In the genomic region with DNA sequence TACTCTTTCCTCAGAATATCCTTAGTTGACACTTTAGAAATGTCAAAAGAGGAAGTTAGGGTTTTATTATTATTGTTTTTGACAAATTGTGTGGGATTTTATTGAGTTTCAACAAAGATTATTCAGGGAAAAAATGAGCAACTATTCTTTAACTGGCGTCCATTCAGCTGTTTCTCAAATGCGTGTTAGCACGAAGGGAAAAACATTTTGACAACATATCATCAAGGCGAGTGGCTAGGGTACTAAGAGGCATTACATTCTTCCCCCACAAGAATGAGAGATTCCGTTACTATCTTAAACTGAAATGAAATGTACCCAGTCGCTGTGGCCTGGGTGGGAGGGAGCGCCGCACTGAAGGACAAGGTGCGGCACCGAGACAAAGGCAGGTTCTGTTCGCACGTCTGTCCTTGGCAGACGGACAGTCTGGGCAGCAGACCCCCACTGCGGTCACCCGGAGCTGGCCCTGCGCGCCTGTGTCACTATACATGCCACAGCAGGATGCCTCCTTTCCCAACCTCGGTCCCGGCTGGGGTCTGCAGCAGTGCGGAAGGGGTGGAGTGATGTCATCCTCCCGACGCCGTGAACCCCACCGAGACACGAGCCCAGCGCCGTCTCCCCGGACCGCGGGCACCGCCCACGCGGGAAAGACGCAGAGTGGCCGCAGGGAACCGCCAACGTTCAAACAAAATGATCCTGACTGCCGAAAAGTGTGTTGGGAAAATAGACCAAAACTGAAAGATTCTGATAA, we compare ENCODE assay signal across 8 mouse cellular contexts. TPM values are rescaled to one million over a fixed set of nuclear protein-coding genes. Genes with fewer than 3 reads are reported as not detected.
DNase-seq lines count a peak whose midpoint lies in the region; ATAC-seq and TF ChIP-seq lines count a peak whose summit lies in the region.
"Not testable (repeated sequence)": the region's sequence is repeated elsewhere in the genome, so short reads cannot be mapped to it uniquely, and the experiment has no call there.

No protein-coding gene starts in this region.

- WGBS in heart, embryonic 15.5 days, result 2% methylated on average over 38 of the region's 38 CpGs
- WGBS in kidney, embryonic 16.5 days, result 2% methylated on average over 37 of the region's 38 CpGs
- 3% methylated on average over 38 of the region's 38 CpGs for WGBS in liver, embryonic 13.5 days (ENCODE audit: insufficient replicate concordance)

- peak; percentile 37 for DNase-seq in A20 (ENCODE audit: low read depth, low spot score)
- peak; percentile 36 for DNase-seq in brain, adult 2 months (ENCODE audit: low read depth, low spot score)
- peak; percentile 43 for DNase-seq in liver, embryonic 13.5 days
- DNase-seq in splenic B cell, adult 2 months (ENCODE audit: low read depth, low spot score), result peak; percentile 14

- not testable (repeated sequence) for H3K27me3 ChIP-seq in erythroblast, embryonic 14.5 days (ENCODE audit: control insufficient read depth); heart, embryonic 15.5 days; kidney, embryonic 16.5 days (ENCODE audit: insufficient read depth, low read length); liver, embryonic 13.5 days; myocyte (ENCODE audit: control insufficient read depth, insufficient read depth, insufficient read length); splenic B cell, adult 2 months (ENCODE audit: control insufficient read depth, insufficient read depth, low read length, poor library complexity, severe bottlenecking)

- H3K4me2 ChIP-seq in heart, embryonic 15.5 days, result peak overlapping the region; percentile 80
- H3K4me2 ChIP-seq in kidney, embryonic 16.5 days (replicated peaks; ENCODE audit: low read depth, low read length), result peak overlapping the region; percentile 52
- peak overlapping the region; percentile 76 for H3K4me2 ChIP-seq in liver, embryonic 13.5 days
- H3K4me2 ChIP-seq in myocyte (ENCODE audit: low read depth), result peak overlapping the region; percentile 62

- not testable (repeated sequence) for H3K4me1 ChIP-seq in erythroblast, embryonic 14.5 days (ENCODE audit: control insufficient read depth); heart, embryonic 15.5 days (replicated peaks); kidney, embryonic 16.5 days (ENCODE audit: insufficient read depth, low read length); liver, embryonic 13.5 days (replicated peaks)

- H3K27ac ChIP-seq in heart, embryonic 15.5 days; kidney, embryonic 16.5 days (ENCODE audit: low read length); liver, embryonic 13.5 days: not testable (repeated sequence)

- TF ChIP-seq POLR2A in myocyte (IDR thresholded peaks at IDR 0.05; ENCODE audit: insufficient read length, low read depth), result not testable (repeated sequence)

- ATAC-seq in heart, embryonic 15.5 days (replicated peaks; ENCODE audit: insufficient number of reproducible peaks, insufficient read depth, low FRiP score, low read depth), result peak; percentile 60
- ATAC-seq in kidney, embryonic 16.5 days (ENCODE audit: low FRiP score, low TSS enrichment), result peak; percentile 44; the same call in 1 of the 2 replicates
- peak; percentile 54 for ATAC-seq in liver, embryonic 13.5 days (ENCODE audit: low read depth)

- not testable (repeated sequence) for H3ac ChIP-seq in myocyte (ENCODE audit: control insufficient read depth, insufficient read length)

- not testable (repeated sequence) for H3K36me3 ChIP-seq in erythroblast, embryonic 14.5 days (ENCODE audit: control insufficient read depth); heart, embryonic 15.5 days; kidney, embryonic 16.5 days (ENCODE audit: insufficient read depth, low read length); liver, embryonic 13.5 days; myocyte (ENCODE audit: control insufficient read depth, insufficient read depth); splenic B cell, adult 2 months (ENCODE audit: control insufficient read depth, insufficient read depth, low read length, poor library complexity, severe bottlenecking)

- H3K9me3 ChIP-seq in erythroblast, embryonic 14.5 days (ENCODE audit: control insufficient read depth, low read length); heart, embryonic 15.5 days (replicated peaks); kidney, embryonic 16.5 days (ENCODE audit: low read length); liver, embryonic 13.5 days (replicated peaks): not testable (repeated sequence)

- peak overlapping the region; percentile 40; the same call in 1 of the 2 replicates for H3K9ac ChIP-seq in heart, embryonic 15.5 days
- H3K9ac ChIP-seq in kidney, embryonic 16.5 days (replicated peaks; ENCODE audit: low read length), result 0 out of 2 replicates have a peak overlapping the region, but pooled peaks have one; percentile 22
- peak overlapping the region; percentile 74 for H3K9ac ChIP-seq in liver, embryonic 13.5 days

- H3K4me3 ChIP-seq in erythroblast, embryonic 14.5 days (replicated peaks), result peak overlapping the region; percentile 60
- peak overlapping the region; percentile 54 for H3K4me3 ChIP-seq in heart, embryonic 15.5 days
- H3K4me3 ChIP-seq in kidney, embryonic 16.5 days (ENCODE audit: low read length), result peak overlapping the region; percentile 45
- H3K4me3 ChIP-seq in liver, embryonic 13.5 days (replicated peaks), result peak overlapping the region; percentile 63
- H3K4me3 ChIP-seq in myocyte, result peak overlapping the region; percentile 12

- not testable (repeated sequence) for H3K79me2 ChIP-seq in myocyte (ENCODE audit: control insufficient read depth, insufficient read depth)

RNA-seq across cellular contexts. Expression of a gene that starts 0.7 kb away (rescaled TPM):
- 0.07 and 0.13 TPM in 2 replicates for polyA plus RNA-seq in erythroblast, embryonic 14.5 days (2012)
- 10.4 and 11.3 TPM in 2 replicates for polyA plus RNA-seq in heart, embryonic 15.5 days (2015; fragmentation: Nextera tagmentation; extraction: Ambion mirVana)
- 15.1 and 16.1 TPM in 2 replicates for polyA plus RNA-seq in kidney, embryonic 16.5 days (2015; fragmentation: Nextera tagmentation; extraction: Ambion mirVana)
- polyA plus RNA-seq in liver, embryonic 13.5 days (2015; fragmentation: Nextera tagmentation; extraction: Ambion mirVana), result 5.6 and 7.0 TPM in 2 replicates
- 7.0 TPM for polyA plus RNA-seq in myocyte (2012; fragmentation: generic; extraction: Trizol)

RNA-seq across cellular contexts. Expression of a gene that starts 59.9 kb away (rescaled TPM):
- polyA plus RNA-seq in erythroblast, embryonic 14.5 days (2012), result 0.01 TPM in 1 of 2 replicates, not detected in the other
- 13.1 and 15.6 TPM in 2 replicates for polyA plus RNA-seq in heart, embryonic 15.5 days (2015; fragmentation: Nextera tagmentation; extraction: Ambion mirVana)
- 13.3 and 13.8 TPM in 2 replicates for polyA plus RNA-seq in kidney, embryonic 16.5 days (2015; fragmentation: Nextera tagmentation; extraction: Ambion mirVana)
- polyA plus RNA-seq in liver, embryonic 13.5 days (2015; fragmentation: Nextera tagmentation; extraction: Ambion mirVana), result 3.3 and 3.6 TPM in 2 replicates
- 8.7 TPM for polyA plus RNA-seq in myocyte (2012; fragmentation: generic; extraction: Trizol)

Comparison
In these comparisons a context has a peak if more than half of its experiments do, and no peak if none do; other contexts are left out.
1. H3K4me3 ChIP-seq: peak in every context shown above with its lines; median percentile 63 in liver, embryonic 13.5 days; 60 in erythroblast, embryonic 14.5 days; 54 in heart, embryonic 15.5 days; 45 in kidney, embryonic 16.5 days; 12 in myocyte.
2. H3K9ac ChIP-seq: peak in every context shown above with its lines; median percentile 74 in liver, embryonic 13.5 days; 40 in heart, embryonic 15.5 days; 22 in kidney, embryonic 16.5 days.